Mouse (Mus musculus): ENCODE data around the gene Krt33a. TPM values are rescaled to one million over a fixed set of nuclear protein-coding genes. Genes with fewer than 3 reads are reported as not detected.

Krt33a gene
- not detected for total RNA-seq (2022)

DNA sequence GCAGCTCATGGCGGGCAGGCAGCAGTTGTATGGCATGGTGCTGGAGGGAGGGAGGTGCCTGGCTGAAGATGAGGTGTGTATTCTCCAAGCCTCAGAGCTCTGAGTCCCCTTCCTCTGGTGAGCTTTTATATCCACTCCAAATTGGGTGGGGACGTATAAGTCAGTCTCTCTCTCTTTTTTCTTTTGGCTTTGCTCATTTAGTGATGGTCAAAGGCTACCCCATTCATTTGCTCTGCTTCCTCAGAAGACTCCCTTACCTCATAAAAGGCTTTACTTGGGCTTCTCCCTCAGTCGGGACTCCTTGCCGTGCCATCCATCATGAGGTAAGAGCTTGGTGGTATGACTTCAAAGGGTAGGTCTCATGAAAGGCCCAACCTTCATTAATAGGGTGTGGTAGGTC lies at the start of gene Krt33a:
TSS of gene Krt33a (minus strand) at position 101 of the 400 bp plus-strand sequence.
- no peak for DNase-seq

DNA sequence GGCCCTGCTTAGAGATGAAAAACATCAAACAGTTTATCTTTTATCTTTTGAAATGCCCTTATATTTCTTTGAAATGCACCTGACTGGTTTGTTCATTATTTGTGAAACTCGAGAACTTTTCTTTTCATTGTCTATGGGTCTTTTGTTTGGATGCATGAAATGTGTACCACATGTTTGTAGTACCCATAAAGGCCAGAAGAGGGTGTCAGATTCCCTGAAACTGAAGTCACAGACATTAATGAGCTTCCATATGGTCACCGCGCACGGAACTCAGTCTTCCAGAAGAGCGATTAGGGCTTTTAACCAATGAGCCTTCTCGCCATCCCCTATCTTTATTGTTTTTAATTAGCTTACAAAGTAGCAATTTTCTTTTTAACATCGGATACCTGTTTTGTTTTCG lies 42.9 kb upstream of the Krt33a start:
- DNase-seq: no peak

DNA sequence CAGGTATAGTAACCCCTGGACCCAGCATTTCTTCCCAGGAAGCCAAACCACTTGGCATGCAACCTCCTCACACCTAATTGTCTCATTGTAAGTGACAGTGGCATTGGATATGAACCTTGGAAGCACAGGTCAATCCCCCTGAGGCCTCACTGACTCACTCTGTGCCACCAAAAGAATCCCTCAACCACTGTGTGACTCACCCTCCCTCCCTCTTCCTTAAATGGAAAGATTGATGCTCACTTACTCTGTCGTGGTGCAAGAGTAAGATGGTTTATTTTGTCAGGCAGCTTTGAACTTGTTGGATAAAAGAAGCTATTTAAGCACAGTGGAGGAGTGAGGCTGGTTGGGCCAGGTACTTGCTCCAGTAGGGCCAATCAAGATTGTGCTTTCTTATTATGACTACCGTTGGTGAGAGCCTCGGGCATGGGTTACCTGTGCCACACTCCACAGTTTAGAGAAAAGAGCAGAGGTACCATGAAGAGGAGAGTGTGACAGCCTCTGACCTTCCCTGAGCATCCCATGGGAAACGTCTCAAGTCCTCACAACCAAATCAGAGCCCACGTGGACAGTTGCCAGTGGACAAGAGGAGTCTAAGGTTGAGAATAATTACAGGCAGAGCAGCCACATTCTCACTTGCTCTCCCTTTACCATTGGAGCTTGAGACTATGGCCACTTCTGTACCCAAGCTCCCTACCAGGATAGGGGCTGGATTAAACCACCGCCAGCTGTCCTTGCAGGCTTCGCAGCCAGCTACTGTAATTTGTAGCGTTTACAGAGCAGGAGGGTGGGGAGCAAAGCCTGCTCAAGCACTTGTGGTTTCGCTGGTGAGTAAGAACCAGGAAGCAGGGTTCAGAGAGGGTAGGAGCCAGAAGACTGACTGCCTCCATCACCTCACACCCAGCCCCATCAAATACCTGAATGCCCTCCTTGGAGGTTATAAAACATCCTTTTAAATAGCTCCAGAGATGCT lies 40.0 kb upstream of the Krt33a start:
- peak; percentile 4 for DNase-seq

DNA sequence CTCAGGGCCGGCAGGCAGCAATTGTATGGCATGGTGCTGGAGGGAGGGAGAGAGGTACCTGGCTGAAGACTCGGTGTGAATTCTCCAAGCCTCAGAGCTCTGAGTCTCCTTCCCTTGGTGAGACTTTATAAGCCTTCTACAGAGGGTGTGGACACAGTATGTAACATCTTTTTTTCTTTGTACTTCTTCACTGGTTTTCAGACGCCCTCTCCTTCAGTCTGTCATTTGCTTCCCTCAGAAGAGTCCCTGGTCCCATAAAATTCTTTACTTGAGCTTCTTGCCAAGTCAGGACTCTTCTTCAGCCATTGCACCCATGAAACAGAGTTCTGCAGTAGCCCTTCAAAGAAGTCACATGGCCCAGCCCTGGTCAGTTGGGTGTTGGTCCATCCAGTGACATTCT lies 34.4 kb upstream of the Krt33a start, which contains the start of gene Krt31:
TSS of gene Krt31 (minus strand) at position 101 of the 400 bp plus-strand sequence.
- no peak for DNase-seq

DNA sequence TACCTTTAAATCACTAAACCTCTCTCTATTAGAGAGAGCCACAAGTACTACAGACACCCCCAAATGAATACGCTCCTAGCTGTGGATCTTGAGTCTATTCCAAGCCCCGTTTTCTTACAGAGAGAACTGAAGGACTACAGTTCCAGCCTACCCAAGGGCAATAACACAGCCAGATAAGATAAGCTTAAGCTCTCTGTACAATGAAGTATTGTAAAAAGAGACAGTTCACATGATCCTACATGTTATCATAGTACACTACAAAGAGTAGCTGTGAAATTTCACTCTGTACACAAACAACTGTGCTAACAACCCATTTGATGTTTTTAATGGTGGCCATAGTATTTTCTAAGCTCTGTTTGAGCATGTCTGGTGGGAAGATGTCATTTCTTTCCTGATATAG lies 31.2 kb upstream of the Krt33a start:
- DNase-seq: no peak

DNA sequence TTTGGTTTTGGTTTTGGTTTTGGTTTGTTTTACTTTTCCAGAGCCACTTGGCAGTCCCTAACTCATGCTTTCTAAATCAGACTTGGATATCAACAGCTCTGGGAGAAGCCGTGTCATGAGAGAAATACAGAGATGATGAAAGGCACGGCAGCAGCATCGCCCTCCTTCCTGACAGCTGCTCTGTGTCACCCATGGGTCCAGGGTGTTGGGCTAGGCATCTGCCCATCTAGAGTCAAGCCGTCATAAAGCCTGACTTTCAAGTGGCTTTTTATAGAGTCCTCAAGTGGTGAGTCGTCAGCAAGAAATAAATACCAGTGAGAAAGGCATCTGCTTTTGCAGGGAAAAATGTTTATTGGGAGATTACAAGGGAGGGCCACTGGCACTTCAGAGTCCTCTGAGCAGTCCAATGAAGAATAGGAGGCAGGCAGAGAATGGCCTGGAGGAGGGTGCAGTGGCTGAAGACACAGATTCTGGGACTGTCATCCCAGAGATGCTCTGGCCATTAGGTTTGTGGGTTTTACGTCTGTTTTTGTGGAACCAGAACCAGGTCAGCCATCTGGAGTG lies 30.4 kb upstream of the Krt33a start:
- no peak for DNase-seq

DNA sequence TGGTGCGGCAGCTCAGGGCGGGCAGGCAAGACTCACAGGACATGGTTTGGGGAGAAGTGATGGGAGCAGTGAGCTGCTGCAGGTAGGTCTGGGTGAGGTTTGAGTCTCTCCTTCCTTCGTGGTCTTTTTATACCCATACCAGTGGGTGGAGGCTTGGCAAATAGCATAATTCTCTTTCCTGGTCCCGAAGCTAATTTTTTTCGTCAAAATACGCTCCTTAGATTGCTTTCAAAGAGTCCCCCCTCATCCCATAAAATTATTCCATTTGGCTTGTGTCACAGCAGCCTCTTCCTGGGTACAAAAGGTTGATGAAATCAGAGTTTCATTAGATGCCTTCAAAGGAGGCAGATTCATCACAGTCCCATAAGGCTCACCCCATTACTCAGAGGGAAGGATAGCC lies 25.4 kb upstream of the Krt33a start, which contains the start of gene Krt34:
TSS of gene Krt34 (minus strand) at position 101 of the 400 bp plus-strand sequence.
- no peak for DNase-seq

DNA sequence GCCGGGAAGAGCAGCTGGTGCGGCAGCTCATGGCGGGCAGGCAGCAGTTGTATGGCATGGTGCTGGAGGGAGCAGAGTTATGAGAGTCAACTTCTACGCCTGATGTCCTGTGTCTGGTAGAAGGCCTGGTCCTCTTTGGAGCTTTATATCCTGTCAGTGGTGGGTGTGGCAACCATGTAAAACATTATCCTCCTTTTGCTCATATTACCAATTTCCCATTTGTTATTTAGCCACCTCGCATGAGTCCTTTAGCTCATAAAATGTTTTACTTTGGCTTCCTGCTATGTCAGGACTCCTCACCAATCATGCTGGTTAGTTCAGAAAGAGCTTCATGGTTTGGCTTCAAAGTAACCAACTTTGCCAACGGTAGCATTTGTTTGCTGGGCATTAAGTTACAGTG lies 13.8 kb upstream of the Krt33a start, which contains the start of gene Krt33b:
TSS of gene Krt33b (minus strand) at position 101 of the 400 bp plus-strand sequence.
- DNase-seq: no peak

DNA sequence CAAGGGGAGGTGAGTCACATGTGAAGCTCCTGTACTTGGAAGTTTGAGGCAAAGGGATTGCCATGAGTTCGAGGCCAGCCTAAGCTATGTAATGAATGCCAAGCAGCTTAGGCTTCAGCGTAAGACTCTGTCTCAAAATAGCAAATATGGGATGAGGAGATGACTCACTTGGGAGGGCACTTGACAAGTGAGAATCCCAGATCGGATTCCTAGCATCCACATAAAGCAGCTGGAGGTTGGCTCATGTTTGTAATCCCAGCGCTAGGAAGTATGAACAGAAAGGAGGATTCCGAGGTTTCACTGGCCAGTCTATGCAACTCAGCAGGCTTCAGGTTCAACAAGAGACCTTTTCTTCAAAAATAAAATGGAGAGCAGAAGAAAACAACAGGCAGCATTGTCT lies 5.4 kb upstream of the Krt33a start:
- DNase-seq: no peak

DNA sequence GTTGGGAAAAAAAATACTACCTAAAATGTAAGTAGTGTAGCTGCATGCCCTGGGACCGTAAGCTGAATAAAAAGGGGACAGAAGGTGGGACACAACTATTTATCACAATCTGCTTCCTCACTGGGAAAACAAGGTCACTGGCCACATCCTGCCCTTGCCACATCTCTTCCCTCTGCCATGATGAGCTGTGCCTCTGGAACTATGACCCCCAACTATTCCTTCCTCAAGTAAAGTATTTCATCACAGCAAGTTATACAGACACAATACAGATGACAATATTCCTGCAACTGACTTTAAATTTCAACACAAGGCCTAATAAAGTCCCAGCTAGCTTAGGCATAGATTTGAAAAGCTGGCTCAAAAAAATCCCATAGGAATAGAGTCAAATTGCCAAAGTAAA lies 3.5 kb upstream of the Krt33a start:
- no peak for DNase-seq

DNA sequence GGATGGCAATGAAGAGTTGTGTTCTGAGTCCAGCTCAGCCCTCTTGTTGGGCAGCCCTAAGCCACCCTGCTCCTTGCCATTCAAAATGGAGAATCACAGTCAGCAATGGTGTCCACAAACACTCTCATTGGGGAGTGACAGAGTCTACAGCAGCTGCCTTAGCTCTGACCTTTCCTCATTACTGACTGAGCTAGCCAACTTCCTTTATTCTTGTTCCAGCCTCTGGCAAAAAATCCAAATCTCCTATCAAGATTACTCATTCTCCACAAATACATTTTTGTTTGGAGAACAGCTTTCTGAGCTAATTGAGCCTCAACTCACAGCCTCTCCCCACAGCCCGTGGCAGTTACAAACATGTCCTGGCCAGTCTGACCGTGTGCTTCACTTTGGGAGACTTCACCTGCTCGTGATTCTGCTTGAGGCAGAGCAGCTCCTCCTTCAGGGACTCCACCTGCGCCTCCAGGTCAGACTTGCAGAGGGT lies 2.3 kb downstream of the Krt33a start:
- DNase-seq: no peak

DNA sequence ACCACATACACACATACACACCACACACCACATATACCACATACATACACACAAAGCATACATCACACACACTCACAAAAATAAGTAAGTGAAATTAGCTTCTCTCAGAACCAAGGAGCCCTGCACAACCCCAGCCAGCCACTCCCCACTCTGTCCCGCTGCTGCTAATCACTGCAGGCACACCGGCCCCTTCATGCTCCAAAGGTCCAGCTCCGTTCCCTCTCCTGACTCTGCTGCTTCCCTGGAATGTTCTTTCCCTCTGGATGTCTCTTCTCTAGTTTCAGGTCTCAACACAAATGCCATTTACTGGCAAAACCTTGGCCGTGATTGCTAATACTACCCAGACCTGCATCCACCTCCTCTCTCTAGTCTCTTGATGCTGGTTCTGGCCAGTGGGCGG lies 5.3 kb downstream of the Krt33a start:
- DNase-seq: no peak

DNA sequence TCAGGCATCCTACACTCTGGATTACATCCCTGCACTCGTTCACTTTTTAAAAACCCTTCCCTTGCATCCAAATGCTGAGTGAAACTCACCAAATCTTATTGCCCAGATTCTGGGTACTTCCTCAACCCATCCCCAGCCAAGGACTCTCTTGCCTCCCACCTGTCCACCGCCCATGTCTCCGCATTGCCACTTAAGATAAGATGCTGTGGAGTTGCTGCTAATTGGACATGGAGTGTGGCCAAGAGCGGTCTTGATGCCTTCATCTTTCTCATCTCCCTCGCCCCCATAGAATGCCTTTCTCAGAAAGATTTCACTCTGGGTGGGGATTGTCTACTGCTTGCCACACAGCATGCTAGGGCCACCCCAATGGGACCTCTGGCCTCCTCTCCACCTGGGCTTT lies 7.7 kb downstream of the Krt33a start:
- no peak for DNase-seq

DNA sequence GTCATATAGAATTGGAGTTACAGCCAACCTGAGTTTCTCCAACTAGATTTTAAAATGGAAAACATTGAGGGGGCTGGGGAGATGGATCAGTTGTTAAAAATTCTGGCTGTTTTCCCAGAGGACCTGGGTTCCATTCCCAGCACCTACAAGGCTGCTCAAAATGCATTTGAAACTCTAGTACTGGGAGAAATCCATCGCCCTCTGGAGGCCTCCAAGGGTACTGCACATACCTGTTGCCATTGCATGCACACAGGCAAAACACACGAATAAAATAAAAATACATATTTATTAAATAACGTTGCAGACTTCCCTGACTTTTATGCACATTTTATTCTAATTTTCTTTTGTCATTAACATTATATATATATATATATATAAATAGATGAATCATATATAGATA lies 9.4 kb downstream of the Krt33a start:
- no peak for DNase-seq

DNA sequence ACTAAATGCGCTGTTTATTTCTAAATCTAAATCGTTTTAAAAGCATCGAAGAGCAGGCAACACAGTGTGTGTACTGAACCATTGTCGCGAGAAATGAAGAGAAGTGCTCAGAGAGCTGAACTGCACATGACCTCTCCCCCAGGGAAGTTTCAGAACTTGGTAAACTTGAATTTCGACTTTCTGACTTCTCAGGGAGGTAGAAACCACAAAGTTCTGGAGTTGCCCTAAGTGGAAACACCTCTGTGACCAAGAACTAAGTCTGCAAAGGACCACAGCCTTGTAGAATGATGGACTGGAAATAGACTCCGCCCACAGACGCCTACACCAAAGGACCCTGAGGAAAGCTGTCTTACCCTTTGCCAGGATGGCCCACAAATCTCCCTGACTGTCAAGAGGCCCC lies 10.1 kb downstream of the Krt33a start:
- DNase-seq: no peak

DNA sequence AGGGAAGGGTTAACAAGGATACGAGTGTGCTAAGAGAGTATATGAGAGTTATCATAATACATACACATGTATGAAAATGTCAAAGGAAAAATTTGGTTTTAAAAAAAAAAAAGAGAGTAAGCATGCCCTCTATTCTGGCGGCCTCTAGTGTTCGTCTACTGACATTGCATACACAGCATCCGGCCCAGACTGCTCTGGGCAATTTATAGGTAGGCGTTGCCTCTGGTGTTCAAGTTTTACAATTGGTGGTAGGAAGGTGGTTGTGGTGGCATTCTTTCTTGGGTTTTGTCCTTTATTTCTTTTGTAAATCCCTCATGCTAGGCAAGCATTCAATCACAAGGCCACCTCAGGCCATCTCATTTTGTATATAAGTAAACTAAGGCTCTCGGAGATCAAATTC lies 11.2 kb downstream of the Krt33a start:
- DNase-seq: peak; percentile 8

DNA sequence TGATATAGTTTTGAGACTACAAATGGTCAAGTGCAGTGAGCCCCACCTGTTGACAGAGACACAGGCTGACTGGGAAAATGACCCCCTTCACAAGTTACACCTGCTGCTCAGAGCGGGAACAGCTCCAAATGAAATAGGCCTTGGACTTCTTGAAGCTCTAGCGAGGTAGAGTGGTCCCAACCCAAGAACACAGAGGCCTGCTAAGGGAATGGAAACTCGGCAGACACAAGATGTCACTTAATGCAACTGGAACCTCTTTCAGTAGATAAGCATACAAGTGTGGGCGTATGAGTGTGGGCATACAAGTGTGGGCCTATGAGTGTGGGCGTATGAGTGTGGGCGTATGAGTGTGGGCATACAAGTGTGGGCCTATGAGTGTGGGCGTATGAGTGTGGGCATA lies 16.9 kb downstream of the Krt33a start:
- no peak for DNase-seq

DNA sequence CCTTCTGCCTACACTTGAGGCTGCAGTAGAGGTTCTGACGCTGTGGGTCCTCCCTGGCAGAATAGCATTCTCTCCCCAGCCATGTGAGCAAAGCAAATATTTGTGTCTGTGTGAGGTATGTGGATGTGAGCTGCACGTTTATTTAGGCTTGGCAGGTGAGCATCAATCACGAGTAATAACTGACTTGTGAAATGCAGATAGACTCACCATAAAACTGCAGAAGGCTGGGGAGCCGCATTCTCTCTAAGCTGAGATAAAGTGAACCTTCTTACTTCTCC lies 21.7 kb downstream of the Krt33a start:
- no peak for DNase-seq

DNA sequence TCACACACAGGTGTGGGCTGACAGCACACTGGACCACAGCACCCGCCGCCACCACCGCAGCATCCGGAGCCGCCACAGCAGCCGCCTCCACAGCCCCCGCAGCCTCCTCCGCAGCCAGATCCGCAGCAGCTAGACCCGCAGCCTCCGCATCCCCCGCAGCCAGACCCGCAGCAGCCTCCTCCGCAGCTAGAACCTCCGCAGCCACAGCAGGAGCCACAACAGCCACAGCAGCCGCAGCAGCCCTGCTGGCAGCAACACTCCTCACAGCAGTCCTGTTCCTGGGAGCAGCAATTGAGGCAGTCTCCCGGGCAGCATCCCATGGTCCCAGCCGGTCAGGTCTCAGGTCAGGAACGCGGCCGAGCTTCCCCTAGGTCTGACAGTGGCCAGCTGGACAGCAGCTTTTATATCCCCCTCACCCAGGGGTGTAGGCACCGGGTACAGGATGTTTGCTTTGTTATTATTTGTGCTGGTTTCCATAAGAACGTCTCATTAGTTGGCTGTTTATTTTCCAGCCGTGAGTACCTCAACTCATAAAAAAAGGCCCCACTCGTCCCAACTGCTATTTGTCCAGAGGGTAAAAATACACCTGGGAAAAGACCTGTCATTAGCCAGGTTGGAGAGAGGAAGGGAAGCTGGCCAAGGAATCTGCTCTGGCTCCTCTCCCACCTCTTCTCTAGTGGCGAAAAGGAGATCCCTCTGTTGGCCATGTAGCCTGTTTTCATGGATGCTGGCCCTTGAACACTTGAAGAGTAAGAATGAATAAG lies 22.2 kb downstream of the Krt33a start, which contains the start of gene Krtap17-1:
TSS of gene Krtap17-1 (minus strand) at position 375 of the 764 bp plus-strand sequence.
- DNase-seq: no peak

DNA sequence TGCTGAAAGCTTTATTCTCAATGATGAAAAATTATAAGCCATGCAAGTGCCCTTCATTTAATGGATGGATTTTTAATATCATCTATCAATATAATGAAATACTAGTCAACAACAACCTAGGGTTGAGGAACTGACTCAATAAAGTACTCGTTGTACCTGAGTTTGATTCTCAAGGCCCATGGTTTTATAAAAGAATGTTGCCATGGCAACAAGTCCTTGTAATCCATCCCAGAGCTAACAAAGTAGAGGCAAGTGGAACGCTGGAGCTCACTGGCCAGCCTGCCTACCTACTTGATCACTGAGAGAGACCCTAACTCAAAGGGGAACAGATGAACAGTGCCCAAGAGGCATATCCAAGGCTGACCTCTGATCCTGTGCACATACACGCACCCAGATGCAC lies 25.4 kb downstream of the Krt33a start:
- DNase-seq: no peak

DNA sequence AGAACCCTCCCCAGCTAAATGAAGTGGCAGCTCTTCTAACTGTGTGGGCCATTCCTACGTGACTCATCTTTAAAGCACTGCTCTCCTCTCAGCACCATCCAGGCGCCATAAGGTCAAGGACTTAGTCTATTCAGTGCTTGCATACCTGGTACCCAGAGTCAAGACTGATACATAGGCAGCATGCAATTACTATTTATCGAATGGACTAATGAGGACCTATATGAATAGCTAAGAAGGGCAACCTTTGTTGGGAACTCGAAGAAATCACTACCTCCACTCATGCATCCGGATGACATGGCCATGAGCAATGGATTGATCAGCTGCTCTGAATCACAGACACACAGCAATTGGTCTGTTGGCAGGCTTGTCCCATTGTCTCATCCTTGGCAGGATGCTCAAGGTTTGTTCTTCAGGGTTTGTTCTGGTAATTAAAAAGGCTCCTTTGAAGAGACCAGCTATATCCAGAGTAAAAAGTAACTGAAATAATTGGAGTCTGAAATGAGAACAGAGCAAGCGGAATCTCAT lies 26.1 kb downstream of the Krt33a start:
- peak; percentile 52 for DNase-seq

DNA sequence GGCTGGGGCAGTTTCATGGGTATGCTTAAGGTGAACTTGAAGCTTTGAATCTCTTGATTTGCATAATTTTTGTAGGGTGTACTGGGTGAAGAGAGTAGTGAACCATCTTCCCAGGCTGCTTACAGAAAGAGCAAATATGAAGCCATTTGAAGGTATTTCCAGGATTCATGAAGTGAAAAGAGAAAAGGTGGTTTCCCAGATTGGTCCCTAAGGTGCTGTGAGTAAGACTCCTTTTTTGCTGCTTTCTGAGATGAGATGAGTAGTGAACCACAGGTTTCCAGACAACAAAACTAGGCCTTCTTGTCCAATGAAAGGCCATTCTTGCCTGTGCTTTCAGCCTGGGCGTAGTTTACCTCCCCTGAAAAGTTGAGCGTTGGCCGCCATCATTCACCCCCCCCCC lies 27.5 kb downstream of the Krt33a start:
- no peak for DNase-seq

DNA sequence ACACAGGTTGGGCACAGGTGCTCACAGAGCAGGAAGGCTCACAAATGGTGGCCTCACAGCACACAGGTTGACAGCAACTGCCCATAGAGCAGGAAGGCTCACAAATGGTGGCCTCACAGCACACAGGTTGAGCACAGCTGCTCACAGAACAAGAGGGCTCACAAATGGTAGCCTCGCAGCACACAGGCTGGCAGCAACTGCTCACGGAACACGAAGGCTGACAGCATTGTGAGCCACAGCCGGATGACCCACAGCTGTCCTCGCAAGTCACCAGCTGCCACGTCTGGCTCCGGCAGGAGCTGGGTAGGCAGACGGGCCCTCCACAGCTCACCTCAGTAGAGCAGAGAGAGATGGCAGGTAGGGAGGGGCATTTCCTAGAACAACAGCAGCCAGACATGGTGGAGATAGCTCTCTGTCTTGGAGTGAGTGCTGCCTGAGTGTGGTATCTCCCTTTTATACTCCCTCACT lies 29.8 kb downstream of the Krt33a start, which contains the start of gene Krtap16-1:
TSS of gene Krtap16-1 (minus strand) at position 418 of the 468 bp plus-strand sequence.
- no peak for DNase-seq
